Mouse (Mus musculus) cerebellum, adult 2 months (tissue): ENCODE measurements around the gene Sipa1. TPM values are rescaled to one million over a fixed set of nuclear protein-coding genes. Genes with fewer than 3 reads are reported as not detected.
A peak's percentile ranks its signal among the peaks of the same experiment; 100 is the strongest.
"Not testable (repeated sequence)": the region's sequence is repeated elsewhere in the genome, so short reads cannot be mapped to it uniquely, and the experiment has no call there.

Experiments
- DNase-seq, 2 experiments: peaks; one replicate each; pipeline ENCODE4 v3.0.0; 2021
- H3K27ac ChIP-seq: fragments of 200-500 bp; 2 replicates; pipeline ENCODE4 v1.5.1; 2012; ENCODE audit warnings: low read length, control low read depth, inconsistent platforms; ENCODE audit not compliant: insufficient read depth
- H3K27me3 ChIP-seq: fragments of 200-500 bp; 2 replicates; pipeline ENCODE4 v1.6.1; 2012; ENCODE audit warnings: inconsistent platforms, mild to moderate bottlenecking, low read length, moderate library complexity; ENCODE audit not compliant: control insufficient read depth, insufficient read depth
- H3K4me1 ChIP-seq: fragments of 200-500 bp; 2 replicates; pipeline ENCODE4 v1.6.1; 2011; ENCODE audit warnings: low read length; ENCODE audit not compliant: control insufficient read depth, insufficient read depth
- H3K4me3 ChIP-seq: fragments of 200-500 bp; replicated peaks from 2 replicates; pipeline ENCODE3; 2011; ENCODE audit warnings: mild to moderate bottlenecking, low read depth, low read length, control low read depth; ENCODE audit not compliant: insufficient read depth
- CTCF ChIP-seq: fragments of 200-500 bp; IDR thresholded peaks from 2 replicates; pipeline ENCODE4 v1.5.1; 2011; ENCODE audit warnings: low read depth, mild to moderate bottlenecking, control low read depth, low read length, moderate library complexity, borderline replicate concordance; ENCODE audit not compliant: insufficient read depth
- POLR2A ChIP-seq: fragments of 200-500 bp; IDR thresholded peaks from 2 replicates; pipeline ENCODE4 v1.6.1; 2011; ENCODE audit warnings: low read length, control low read depth, borderline replicate concordance; ENCODE audit not compliant: insufficient read depth
- WGBS: fragments of 180-500 bp; shearing (Covaris S2); methylation state at CpG from one replicate; pipeline ENCODE4 v1.1.7; 2018; 5-methylcytosine and 5-hydroxymethylcytosine counted together
- polyA plus RNA-seq: library from polyadenylated mRNA; depleted of rRNA; stranded (reverse); fragments of >200 nt; gene quantifications from 2 replicates; pipeline ENCODE4 v1.2.3, GENCODE M21; 2012

The Sipa1 gene
- polyA plus RNA-seq, 1 experiment: 14.8 TPM

GRCm38 (mm10) chr19:5689565-5690342 lies 26.2 kb upstream of the Sipa1 start:
- DNase-seq: peak; percentile 75 to 78
- peak overlapping the region; percentile 82 for H3K4me3 ChIP-seq
- 2% methylated on average over 42 of the region's 42 CpGs for WGBS
- peak overlapping the region; percentile 70 for H3K27ac ChIP-seq
- H3K27me3 ChIP-seq: no peaks in the 10 kb centered on the region
- no peak for TF ChIP-seq CTCF
- no peak for TF ChIP-seq POLR2A
- peaks cover 39% of the 10 kb centered on the region for H3K4me1 ChIP-seq

DNA sequence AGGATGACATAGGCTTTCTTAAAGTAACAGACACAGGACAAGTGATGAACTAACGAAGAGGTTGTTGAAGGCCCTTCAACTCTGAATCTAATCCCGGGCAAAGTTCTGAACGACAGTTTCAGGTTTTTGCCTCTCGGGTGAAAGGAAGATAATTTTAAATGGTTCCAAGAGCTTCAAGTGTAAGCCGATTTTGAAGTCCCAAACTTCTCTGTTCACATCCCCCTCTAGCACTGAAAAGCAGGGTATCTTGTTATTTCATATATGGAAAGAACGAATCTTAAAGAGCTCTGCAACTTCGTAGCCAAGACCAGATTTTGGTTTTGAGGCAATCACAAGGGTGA lies 25.6 kb upstream of the Sipa1 start:
- H3K27me3 ChIP-seq: no peaks in the 10 kb centered on the region
- peaks cover 39% of the 10 kb centered on the region for H3K4me1 ChIP-seq
- H3K27ac ChIP-seq: peak overlapping the region; percentile 70
- WGBS: under 1% methylated on average over 7 of the region's 7 CpGs
- DNase-seq: no peak
- no peak for TF ChIP-seq POLR2A
- peak overlapping the region; percentile 82 for H3K4me3 ChIP-seq

DNA sequence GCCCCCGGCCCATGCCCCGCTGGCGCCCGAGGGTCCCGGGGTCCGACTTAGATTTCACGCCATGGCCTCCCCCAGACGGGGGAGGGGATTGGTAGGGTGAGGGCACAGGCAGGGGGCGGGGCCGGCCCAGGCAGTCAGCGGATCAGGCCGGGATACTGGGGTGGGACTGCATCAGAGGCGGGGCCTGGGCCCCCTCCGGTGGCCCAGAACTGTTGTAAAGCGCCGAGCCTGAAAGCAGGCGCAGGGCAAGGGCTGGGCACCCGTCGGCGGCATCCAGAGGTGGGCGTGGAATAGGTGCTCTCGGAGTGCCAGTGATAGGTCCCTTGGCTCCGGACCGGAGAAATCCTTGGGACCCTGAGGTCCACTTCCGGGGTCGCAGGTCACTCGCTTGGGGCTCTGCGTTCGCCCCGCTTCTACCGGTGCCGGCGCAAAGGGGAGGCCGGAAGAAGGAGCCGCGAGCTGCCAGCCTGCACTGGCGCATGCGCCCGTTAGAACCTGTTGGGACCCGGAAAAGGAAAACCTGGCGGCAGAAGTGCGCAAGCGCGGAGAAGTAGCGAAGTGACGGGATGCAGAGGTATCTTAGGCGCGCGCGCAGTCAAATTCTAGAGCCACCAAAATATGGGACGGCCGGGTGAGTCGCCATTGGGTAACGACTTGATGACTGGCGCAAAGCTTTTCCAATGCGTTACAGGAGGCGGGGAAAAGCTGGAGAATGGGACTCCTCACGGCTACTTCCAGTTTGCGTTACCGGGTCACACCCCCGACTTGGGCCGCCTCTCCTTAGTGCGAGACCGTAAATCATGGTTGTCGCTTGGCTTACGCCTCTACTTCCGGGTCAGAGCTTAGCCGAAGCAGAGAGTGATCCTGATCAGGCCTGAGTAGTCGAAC lies 24.9 kb upstream of the Sipa1 start, which contains the start of the genes Map3k11 and Pcnx3:
Gene Map3k11, plus strand, starts transcription at position 543 of the 888 bp plus-strand sequence.
Gene Pcnx3, minus strand, starts transcription at position 709 of the 888 bp plus-strand sequence.
- peak; percentile 98 to 99 for DNase-seq
- H3K4me1 ChIP-seq: peaks cover 34% of the 10 kb centered on the region
- TF ChIP-seq POLR2A (peak; percentile 62; the same call in 1 of the 2 replicates), CTCF (no peak)
- peak within 1 kb of the TSS; percentile 70 for H3K27ac ChIP-seq
- no peaks in the 10 kb centered on the region for H3K27me3 ChIP-seq
- H3K4me3 ChIP-seq: peak within 1 kb of the TSS; percentile 82
- WGBS: under 1% methylated on average over 69 of the region's 69 CpGs

DNA sequence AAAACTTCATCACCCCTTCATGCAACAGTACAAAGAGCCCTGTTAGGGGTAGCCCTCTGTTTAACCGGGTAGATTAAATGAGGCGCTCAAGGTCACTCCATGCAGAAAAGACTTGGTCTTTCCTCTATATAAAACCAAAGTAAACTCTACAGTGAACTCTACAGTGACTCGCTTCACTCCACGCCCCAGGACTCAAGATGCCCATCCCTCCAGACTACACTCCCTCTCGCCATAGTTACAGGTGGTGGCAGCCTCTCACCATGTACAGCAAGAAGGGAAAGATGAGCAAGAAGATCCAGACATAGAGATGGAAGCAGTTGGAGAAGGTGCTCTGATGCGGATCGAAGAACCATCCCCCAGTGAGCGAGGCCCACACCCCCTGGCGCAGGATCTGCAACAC lies 24.2 kb upstream of the Sipa1 start:
- H3K4me3 ChIP-seq: peak overlapping the region; percentile 82
- no peak overlapping the region for H3K27ac ChIP-seq
- no peaks in the 10 kb centered on the region for H3K27me3 ChIP-seq
- DNase-seq: no peak
- H3K4me1 ChIP-seq: peaks cover 27% of the 10 kb centered on the region
- WGBS: 20% methylated on average over 9 of the region's 9 CpGs
- TF ChIP-seq CTCF: no peak
- TF ChIP-seq POLR2A: no peak

- H3K27me3 ChIP-seq, DNase-seq, H3K27ac ChIP-seq, H3K4me3 ChIP-seq: not testable (repeated sequence)
- 90% methylated on average over 12 of the region's 12 CpGs for WGBS
- peaks cover 23% of the 10 kb centered on the region for H3K4me1 ChIP-seq
Observed at GRCm38 (mm10) chr19:5686954-5687353, 23.4 kb upstream of the Sipa1 start.

DNA sequence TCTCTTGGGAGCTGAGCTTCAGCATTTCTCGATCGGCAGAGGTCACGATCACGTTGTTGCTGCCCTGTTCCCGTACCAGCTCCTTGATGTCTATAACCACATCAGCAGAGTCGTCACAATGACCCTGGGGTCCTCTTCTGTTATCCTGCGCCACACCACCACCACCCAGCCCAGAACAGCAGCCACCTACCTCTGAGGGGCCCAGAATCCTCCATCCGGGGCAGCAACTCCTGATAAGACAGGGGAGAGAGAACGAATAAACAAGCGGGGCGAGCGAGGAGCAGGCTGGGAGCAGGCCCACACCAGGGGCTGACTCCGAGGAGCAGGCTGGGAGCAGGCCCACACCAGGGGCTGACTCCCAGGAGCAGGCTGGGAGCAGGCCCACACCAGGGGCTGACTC lies 22.9 kb upstream of the Sipa1 start:
- 92% methylated on average over 13 of the region's 13 CpGs for WGBS

DNA sequence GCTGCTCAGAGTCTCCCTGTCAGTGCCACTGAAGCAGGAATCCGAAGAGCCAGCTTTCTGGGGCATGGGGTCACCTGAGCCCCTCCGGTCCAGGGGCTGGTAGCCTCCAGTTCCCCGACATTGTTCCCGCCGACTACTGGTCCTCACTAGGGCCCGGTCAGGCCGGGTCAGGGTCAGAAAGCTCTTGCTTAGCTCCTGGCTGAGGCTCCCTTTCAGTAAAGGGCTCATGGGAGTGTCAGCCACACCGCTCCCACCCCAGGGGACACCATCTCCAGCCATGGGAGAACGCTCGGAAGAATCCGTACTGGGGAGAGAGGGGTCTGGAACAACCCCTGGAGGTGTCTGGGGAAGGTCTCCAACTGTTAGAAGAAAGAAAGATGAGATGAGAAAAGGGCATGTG lies 22.4 kb upstream of the Sipa1 start:
- TF ChIP-seq POLR2A (no peak), CTCF (no peak)
- DNase-seq: no peak
- 90% methylated on average over 11 of the region's 11 CpGs for WGBS
- no peak overlapping the region for H3K4me3 ChIP-seq
- H3K4me1 ChIP-seq: peaks cover 13% of the 10 kb centered on the region
- H3K27me3 ChIP-seq: no peaks in the 10 kb centered on the region
- H3K27ac ChIP-seq: no peak overlapping the region

More for the DNA sequence above, 22.9 kb upstream of the Sipa1 start:
- TF ChIP-seq CTCF (no peak), POLR2A (no peak)
- Histone ChIP-seq H3K4me1 (peaks cover 18% of the 10 kb centered on the region), H3K27ac (no peak overlapping the region), H3K4me3 (no peak overlapping the region), H3K27me3 (no peaks in the 10 kb centered on the region)
- no peak for DNase-seq
